Mouse (Mus musculus) adrenal gland, postnatal 14 days (tissue): Measurements from ENCODE around the gene Ptpn4. TPM values are rescaled to one million over a fixed set of nuclear protein-coding genes. Genes with fewer than 3 reads are reported as not detected.
A peak's percentile ranks its signal among the peaks of the same experiment; 100 is the strongest.

ENCODE experiments used
- DNase-seq: peaks from one replicate; pipeline ENCODE4 v3.0.0; 2021; ENCODE audit warnings: mixed read lengths
- total RNA-seq: library from RNA; stranded (reverse); gene quantifications from 2 replicates; pipeline ENCODE4 v1.2.3, GENCODE M21; 2021

Gene Ptpn4
- total RNA-seq, 1 experiment from 2014 or later, result 49.8 TPM

- no peak for DNase-seq
Observed at GRCm38 (mm10) chr1:119642367-119642766, 195.0 kb downstream of the Ptpn4 start.

DNA sequence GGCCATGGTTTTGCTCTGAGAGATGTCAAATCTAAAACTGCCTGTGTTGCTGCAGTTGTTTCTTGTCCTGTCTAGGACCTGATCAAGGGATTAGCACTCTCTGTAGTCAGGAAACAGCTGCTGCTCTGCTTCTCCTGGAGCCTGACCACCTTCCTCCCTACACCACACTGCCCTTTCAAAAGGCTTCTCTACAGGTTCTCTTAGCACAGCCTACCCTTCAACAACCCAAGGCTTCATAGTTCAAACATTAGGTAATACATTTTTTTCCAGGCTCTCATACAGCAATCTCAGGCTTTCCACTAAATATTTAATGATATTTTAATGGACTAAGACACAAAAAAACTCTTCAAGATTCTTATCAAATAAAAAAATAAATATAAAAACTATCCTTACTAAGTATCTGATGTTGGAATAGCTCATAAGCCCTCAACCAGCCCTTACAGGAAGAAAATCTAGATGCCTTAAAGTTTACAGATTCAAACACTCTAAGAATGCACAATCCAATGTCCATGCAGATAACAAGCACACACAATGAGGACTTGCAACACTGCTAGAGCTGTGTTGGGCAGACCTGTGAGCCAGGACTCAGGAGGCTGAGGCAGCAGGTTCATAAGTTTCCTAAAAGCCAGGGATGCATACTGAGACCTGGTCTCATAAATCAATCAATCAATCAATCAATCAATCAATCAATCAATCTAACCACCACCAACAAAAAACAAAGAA is 196.2 kb downstream of the Ptpn4 start:
- no peak for DNase-seq

DNA sequence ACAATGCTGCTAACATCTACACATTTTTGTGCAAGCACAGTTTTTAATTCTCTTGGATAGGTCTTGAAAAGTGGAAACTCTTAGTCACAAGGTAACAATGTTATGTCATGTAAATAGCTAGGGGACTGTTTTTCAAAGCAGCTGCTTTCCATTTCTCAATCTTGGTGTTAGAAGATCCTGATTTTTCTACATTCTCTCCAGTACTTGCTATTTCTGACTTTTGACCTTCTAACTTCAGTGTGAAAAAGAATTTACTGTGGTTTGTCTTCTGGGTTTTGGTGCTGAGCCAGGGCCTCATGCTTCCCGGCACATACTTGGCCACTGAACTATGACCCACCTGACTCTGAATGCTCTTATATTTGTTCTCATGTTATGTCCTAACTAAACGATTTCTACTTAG is 197.4 kb downstream of the Ptpn4 start:
- DNase-seq, result peak; percentile 40

DNA sequence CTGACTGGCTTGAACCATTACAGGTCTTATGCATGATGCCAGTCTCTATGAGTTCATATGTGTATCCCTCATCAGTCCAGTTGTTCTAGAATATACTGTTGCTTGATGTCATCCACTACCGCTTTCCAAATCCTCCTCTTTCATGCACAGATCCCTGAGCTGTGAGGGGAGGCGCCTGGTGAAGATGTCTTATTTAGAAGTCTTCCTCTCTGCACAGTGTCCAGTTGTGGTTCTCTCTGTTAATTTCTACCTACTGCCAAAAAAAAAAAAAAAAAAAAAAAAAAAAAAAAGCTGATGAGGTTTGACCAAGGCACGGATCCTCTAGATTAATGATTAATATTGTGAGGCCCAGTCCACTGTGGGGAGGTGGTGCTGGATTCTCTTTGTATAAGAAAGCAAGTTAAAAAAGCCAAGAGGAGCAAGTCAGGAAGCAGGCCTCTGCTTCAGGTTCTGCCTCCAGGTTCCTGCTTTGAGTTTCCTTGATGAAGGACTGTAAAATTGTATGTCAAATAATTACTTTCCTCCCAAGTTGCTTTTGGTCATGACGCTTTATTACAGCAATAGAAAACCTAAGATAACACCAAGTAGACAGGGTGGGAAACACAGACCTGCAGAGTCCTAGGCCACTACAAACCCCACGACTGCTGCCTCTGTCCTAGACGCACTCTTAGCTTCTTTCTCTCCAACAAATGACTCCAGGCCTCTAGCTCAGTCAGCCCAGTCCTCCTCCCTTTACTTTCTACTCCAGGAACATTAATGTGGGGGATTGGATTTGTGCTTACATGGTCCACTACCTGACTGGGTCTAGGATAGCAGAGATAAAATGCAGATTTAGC is 200.0 kb downstream of the Ptpn4 start:
- no peak for DNase-seq

GRCm38 (mm10) chr1:119634746-119635145 is 202.7 kb downstream of the Ptpn4 start:
- DNase-seq, result no peak

- DNase-seq, result no peak
Observed at GRCm38 (mm10) chr1:119630428-119630827, 207.0 kb downstream of the Ptpn4 start.

DNA sequence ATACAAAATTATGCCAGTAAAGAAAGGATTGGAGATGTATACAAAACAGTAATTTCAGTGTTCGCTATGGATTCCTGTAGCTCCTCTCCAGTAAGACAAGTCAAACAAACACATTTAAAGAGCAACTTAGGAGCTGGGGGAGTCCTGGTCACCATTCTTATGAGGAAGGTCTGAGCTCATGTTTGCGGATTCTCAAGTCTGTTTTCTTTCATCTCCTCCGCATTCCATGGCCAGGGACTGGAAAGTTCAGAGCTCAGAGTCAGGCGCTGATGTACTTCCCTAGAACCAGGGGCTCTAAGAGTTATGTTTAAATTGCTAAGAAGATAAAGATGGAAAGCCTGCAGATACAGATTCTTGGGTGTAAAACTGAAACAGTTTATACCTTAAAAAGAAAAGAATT is 210.6 kb downstream of the Ptpn4 start:
- no peak for DNase-seq

DNA sequence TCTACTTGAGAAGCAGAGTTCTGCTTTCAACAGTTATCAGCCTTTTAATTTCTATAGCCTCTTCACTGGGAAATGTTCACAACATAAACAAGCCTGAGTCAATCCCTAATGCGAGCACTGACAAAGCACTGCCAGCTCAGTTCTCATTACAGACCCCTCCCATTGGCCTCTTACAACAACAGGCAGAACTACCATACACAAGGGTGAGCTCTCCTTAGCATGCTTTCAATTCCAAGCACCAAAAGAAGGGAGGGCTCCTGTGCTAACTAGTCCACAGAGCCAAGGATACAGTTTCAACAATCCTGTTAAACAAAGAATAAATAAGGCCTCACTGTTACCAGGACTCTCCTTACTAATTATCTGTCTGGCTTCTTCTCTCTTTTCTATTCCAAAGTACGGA is 213.0 kb downstream of the Ptpn4 start:
- no peak for DNase-seq

DNA sequence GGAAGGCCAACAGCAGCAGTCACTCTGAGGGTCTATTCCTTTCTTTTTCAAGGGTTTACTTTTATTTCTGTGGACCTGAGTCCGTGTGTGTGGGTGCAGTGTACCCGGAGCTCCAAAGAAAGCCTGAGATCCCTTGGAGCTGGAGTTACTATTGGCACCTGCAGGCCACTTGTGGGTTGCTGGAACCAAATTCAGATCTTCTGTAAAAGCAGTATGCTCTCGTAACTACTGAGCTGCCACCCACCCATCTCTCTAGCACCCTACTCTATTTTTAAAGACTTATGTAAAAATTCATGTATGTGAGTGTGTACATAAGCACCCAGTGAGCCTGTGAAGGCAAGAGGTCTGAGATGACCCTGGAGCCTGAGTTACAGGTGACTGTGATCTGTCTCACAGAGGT is 232.0 kb downstream of the Ptpn4 start:
- no peak for DNase-seq

Other genes starting within 250 kb of the Ptpn4 start
- 8.3 and 10.2 TPM in 2 replicates for gene Epb41l5, start 188.6 kb downstream of the Ptpn4 start, total RNA-seq
- 8.4 and 10.1 TPM in 2 replicates for gene Tmem177, start 75.6 kb upstream of the Ptpn4 start, total RNA-seq
- gene Cfap221, start 159.6 kb upstream of the Ptpn4 start, total RNA-seq, result 0.30 TPM in 1 of 2 replicates, not detected in the other
- 11.2 and 14.4 TPM in 2 replicates for gene Sctr, start 169.3 kb upstream of the Ptpn4 start, total RNA-seq
- gene Tmem37, start 236.5 kb upstream of the Ptpn4 start, total RNA-seq, result 19.8 and 26.9 TPM in 2 replicates